Mouse (Mus musculus) cerebellum, postnatal 25 days (tissue): ENCODE results near the gene Ptprn2.
A peak's percentile ranks its signal among the peaks of the same experiment; 100 is the strongest.

Experiments
- DNase-seq, 2 experiments: peaks; one replicate each; pipeline ENCODE4 v3.0.0; 2021; ENCODE audit warnings: mixed read lengths in 2 of 2

Gene Ptprn2

DNA sequence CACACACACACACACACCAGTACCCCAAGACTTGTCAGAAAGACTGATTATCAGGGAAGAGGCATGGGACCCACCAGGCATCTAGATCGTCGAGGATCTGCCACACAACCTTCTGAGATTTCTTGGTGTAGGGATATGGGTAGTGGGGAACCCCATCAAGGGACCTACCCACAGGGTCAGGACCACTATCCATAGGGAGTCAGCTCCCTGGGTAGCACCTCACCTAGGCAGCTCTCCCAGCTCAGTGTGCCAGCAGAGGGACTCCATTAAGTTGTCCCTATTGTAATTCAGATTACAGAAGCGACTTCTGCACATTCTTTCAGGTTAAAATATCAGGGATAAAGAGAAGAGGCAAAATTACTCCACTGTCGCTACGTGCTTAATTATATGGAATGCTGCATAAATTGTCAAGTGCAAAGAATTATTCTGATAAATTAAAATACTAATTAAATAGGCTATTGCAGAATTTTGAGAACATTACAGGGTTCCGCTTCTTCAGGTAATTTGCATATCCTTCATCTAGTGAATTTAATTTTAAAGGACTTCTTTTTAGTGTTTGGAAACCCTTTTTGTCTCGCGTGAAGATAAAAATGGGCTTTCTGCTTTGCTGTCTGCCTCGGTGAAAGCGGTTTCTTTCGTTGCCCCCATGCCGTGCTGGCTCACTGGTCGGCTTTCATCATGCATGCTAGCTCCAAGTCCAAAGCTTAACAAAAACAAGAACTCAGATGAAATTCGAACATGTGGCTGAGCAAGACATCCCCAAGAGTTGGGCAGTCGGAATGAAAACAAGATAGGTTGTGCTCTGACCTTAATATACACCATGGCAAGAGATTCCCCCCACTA, 531.5 kb downstream of the Ptprn2 start:
- DNase-seq: no peak

DNA sequence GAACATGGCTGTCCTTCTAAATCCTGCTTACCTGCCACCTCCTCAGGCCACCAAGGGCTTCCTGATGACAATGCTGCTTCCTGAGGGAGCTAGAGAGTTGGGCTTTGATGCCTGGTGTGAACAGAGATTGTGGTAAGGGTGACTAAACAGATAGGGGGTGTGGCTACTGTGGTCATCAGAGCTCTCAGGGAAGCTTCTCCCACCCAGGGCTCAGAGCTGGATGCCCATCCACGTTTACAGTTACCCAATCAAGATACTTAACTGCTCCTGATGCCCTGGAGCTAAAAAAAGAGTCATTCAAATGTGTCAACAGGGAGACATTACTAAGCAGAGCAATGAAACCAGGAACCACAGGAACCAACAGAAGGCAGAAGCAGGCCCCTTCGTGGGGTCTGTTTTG, 532.4 kb downstream of the Ptprn2 start:
- DNase-seq: no peak

DNA sequence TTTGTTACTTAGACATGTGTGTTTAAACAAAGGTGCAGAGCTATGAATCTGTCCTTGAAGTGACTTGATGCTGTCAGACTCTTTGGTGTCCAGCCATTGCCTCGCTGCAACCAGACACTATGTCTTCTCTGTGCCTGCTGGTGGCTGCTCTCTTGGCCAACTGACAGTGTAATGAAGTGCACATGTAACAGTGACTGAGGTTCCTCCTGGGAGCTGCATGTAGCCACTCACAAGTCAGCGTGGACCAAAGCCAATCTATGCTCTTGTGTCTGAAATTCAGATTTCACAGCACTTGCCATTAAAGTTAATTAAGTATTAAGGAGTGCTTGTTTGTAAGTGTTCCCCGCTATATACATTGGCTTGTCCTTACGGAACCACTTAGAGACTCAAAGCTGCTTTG, 537.7 kb downstream of the Ptprn2 start:
- peak; percentile 28 to 44 for DNase-seq

DNA sequence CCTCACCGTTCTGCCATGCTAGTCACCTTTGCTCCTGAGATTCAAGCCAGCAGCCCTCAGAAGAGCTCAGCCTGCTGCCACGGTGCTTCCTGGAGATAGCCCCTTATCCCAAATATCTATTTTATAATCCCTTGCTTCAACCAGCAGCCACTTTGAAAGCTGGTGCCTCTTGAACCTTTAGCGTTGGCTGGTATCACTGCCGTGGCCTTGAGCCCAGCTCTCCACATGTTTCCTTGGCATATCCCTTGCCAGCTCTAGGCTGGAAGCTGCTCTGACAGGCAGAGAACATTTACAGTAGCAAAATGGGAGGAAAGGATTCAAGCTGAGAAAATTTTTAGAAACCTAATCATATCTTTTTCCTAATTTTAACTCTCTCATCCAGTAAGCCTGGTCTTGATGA, 539.4 kb downstream of the Ptprn2 start:
- DNase-seq: peak; percentile 78 to 83

DNA sequence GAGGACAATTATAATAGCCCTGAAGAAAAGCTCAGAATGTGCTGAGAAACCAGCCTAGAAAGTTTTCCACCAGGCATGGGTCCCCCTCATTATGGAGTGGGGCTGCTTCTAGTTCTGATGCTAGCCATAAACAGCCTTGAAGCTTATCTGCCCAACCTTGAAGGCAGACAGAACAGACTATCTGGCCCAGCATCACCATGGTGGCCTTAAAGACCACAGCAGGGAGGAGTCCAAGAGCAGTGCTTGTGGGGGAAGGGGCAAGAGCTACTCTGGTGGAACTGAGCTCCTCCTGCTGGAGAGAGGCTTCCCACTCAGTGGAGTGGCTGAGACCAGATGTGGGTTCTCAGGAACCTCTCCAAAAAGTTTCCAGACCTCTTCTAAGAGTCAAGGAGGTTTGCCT, 540.2 kb downstream of the Ptprn2 start:
- no peak for DNase-seq

DNA sequence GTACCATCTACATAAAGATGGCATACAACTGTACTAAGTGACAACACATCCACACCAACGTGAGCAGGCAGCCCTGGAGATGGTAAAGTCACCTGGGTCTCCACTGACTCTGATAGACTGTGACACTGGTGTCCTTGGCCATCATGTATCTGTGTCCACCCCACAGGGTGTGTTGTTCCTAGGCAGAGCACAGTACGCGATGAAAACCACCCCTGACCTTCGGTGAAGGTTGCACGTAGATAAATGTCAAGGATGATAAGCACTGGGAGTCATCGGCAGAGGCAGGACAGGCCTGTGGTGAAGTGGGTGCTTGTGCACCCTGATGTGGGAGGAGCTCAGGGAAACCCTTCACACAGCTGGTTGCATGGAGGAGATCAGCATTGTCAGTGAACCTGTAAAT, 541.8 kb downstream of the Ptprn2 start:
- DNase-seq: no peak

DNA sequence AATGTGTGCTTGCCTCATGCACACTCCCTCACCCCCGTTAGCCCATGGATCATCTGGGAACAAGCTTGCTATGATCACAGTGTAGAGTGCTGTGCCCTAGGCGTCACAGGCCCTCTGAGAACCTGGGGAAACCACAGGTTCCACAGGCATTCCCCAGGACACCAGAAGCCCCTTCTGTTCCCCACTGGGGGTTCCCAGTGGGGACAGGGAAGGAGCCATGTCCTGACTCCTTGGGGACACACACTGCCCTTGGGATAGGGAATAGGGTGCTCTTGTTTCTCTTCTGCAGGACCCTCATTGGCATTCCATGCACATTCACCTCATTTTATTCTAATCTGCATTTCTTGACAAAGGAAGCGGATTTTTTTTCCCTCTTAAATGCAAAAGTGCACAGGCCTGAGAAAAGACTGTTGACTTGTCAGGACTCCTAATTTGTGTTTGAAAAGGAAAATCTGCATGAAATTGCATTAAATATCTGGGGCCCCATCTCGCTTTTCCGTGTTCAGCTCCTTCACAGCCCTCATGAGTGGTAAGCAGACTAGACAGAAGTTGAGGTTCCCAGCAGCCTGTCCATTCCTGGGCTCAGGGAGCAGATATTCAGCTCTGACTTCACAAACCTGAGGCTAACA, 542.9 kb downstream of the Ptprn2 start:
- no peak for DNase-seq

DNA sequence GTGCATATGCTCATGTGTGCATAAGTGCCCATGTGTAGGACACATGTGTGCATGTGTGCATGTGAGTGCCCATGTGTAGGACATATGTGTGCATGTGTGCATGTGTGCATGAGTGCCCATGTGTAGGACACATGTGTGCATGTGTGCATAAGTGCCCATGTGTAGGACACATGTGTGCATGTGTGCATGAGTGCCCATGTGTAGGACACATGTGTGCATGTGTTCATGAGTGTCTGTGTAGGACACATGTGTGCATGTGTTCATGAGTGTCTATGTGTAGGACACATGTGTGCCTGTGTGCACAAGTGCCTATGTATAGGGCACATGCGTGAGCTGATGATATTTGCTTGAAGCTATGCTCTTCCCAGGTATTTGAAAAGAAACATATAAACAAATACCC, 547.7 kb downstream of the Ptprn2 start:
- DNase-seq: no peak

DNA sequence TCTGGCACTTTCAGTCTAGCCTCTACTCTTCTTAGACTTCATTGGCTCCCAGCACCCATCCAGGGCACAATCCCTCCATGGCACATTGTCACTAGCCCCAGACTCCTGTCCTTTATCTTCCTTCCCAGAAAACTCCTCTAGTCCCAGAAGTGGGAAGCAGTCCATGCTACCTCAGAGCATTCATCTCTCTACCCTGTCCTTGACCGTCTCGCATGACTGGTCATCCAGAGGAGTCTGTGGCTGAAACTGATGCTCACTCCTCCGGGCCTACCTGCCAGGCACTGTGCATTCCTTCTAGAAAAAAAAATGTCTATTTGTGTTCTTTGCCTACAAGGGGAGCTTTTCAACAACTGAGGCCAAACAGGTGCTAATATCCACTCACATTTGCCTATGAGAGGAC, 549.0 kb downstream of the Ptprn2 start:
- DNase-seq: no peak

DNA sequence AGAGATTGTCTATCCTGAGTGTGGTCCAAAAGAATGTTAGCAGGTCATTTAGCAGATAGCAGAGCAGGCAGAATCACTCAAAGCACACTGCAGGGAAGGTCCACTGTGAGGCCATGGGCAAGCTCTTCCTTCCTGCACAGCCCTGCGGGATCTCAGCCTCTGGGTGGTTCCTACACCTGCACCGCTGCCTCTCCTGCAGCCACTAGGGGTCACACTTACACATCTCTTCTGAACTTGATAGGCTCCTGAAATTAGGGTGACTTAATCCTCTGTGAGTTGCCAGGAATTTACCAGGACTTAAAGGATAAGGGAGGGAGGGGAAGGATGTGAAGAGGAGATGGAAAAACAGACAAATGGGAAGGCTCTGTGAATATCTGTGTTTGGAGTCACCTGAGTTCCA, 549.7 kb downstream of the Ptprn2 start:
- peak; percentile 61 to 75 for DNase-seq

DNA sequence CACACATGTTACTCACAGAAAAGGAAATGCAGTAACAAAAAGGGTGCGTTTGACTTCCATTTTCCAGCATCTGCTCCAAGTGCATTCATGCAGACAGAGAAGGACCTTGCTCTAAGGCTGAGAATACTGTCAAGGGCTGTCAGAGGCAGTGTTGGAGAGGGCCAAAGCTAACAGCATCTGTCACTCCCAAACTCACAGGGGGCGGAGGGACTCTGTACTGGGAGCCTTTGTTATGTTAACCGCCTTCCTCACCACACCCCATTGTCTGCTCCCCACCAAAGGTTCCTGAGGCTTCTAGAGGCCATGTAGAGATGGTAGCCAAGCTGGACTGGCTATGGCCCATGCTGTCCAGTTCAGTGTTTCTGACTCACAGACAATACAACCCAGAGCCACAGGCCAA, 553.9 kb downstream of the Ptprn2 start:
- DNase-seq: no peak

DNA sequence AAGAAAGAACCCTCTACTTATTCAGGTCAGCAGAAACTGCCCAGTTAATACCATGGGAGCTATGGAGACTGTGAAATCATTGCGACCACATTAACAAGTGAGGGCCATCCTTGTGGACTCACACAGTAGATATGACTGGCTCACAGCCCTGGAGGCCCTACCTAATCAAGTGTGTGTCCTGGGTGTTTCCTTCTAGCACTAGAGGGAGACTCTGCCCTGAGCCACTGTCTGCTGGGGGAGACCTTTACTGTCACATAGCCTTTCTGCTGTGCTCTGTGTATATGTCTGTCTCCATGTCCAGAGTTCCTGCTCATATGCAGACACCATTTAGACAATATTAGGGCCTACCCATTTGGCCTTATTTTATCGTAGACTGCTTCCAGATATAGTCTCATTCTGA, 555.9 kb downstream of the Ptprn2 start:
- no peak for DNase-seq

DNA sequence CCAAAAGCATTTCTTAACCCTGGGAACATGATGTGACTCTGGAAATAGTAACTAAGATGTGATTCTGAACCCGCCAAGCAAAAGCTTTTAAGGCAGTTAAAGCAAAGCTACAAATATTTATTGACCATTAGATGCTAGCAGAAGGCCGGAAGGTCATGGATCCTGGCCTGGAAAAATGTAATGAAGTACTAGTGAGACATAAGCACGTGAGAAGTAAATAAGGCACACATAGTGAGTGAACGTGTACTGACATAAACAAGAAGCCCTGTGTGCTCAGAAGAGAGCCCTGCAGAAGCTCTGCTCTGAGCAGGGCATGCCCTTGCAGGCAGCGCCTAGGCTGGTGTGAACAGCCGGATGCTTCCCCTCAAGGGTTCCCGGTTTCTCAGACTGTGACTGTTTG, 557.2 kb downstream of the Ptprn2 start:
- DNase-seq: no peak

DNA sequence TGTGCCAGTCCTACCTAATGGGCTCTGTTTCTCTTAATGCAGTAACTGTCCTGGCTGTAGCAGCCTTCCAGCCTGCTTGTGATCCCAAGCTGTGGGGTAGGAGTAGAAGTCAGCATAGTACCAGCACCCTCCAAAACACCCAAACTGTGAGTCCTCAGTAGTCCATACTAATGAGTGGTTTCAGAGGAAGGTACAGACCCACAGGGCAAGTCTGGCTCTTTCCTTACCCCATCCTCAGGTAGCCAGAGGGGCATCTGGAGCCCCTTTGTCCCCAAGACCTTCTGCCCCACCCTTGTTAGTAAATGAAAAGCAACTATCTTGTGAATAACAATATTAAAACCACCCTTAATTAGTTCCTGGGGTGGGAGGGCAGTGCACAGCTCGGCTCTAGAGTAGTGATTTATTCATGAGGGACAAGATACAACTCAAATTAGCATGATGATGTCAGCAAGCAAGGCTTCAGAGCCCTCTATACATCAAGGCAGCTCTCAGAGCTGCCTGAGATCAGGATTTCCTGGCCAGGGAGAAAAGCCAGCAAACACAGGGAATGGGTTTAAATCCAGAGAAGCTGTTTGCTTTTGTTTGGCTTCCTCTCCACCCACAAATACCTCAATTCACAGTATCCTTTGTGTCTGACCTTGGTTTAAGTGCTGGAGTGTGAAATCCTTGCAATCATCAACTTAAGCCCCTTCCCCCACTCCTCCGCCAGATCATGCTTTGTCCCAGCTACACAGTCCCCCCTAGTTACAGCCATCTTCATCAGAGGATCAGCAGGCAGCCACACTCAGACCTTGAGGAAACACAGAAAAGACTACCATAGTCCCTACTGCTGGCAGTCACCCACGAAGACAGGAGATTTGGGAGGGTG, 562.1 kb downstream of the Ptprn2 start:
- no peak for DNase-seq

DNA sequence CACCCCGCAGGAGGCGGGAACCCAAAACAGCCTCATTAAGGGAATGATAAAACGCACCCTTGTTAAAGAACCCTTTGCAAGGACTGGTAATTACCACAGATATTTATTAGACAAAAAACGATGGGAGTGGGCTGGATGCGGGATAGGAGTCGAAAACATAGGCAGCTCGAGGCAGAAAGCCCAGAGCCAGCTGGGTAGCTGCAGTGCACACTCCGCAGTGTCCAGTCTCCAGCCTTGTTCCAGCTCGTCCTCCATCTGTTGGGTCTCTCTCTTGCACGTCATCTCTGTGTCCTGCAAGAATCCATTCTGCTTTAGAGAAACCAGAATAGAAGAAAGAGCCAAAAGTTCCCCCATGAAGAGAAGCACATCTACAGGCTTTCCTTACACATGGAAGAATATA, 564.3 kb downstream of the Ptprn2 start:
- peak; percentile 28 to 45 for DNase-seq

DNA sequence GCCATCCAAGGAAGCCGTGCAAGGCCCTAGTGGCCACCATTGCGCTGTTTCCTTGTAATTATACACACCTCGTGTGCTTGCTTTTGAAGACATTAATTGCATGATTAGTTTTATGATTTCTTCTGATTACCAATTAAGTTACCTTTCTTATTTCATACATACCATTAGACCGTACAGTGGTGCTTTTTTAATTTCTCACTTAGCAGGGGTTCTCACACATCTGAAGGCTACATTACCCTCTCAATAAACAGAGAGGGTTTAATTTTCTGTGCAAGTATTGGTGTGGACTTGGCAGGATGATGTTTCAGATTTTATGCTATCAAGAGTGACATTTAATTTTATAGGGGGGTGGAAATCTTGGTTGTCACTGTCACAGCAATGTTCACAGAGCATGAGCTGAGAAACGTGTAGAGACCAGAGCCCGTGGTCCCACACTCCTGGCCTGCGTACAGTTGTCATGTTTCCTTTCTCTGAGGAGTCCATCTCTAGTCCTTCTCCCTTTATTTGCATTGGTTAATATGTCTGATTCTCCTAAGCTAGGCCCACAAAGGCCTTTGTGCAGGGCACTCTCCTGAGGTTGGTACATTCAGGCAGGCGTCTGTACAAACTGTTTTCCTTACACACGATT, 567.8 kb downstream of the Ptprn2 start:
- DNase-seq: no peak

DNA sequence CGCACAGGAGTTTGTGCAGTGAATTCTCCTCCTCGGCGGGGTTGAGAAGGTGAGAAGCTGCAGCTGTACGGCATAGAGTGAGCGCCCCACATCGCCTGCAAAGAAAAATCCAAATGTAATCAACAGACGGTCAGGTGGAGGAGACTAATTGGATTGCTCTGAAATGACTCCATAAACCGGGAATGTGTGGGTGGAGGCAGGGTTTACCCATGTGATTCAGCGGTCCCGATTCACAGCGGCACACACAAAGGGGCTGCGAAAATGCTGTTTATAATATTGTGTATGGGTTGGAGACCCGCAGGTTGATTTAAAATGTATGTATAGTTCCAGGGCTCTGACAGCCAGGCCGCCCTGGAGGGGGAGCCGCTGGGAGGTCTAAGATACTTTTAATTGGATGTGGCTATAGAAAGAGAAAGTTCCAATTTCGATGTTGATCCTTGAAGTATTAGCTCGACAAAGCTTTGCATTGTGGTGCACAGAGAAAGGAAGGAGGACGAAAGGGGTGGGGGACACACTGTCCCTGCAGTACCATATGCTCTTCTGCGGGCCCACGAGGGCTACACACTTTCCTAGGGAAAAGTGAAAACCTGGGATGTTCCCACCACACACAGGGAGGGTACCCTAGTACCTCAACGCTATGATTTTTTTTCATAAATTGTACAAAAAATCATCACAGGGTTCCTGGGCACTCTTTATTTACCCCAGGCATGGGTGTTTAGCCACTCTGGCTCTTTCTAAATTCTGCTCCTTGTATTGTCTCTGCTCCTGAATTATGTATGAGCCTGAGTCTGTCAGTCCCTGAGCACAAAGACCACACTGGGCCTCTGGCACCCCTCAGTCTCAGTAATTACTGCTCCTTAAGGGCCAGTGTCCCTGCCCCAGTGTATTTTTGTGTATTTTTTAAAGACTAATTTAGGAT, 568.6 kb downstream of the Ptprn2 start:
- DNase-seq: peak in 1 of 2 experiments; percentile 18

DNA sequence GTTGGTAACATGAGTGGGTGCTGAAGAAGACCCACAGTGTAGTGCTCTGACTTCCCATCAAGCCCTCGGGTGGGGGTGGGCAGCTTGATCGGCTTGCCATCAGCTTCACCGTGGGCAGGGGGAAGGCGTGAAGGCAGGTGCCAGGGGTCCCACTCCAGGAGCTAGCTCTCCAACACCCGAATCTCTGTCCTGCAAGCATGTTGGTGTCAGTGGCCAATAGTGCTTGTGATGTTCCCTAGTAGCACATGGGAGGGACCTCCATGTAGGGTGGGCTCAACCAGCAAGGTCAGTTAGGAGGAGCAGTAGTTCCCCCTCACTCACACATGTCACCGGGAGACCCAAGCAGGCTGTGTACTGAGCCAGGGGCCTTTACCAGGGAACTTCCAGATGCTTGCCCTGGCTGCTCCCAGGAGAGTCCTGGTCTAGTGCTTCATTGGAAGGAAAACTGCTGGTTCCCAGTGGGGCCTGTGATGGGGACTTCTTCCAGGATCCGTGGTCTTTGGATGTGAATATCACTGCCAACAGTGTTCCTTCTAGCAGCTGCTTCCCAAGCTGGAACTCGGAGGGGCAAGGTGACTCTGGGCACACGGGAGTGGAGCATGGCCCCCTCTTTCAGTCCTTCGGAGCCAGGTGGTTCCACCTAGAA, 569.5 kb downstream of the Ptprn2 start:
- DNase-seq: no peak

DNA sequence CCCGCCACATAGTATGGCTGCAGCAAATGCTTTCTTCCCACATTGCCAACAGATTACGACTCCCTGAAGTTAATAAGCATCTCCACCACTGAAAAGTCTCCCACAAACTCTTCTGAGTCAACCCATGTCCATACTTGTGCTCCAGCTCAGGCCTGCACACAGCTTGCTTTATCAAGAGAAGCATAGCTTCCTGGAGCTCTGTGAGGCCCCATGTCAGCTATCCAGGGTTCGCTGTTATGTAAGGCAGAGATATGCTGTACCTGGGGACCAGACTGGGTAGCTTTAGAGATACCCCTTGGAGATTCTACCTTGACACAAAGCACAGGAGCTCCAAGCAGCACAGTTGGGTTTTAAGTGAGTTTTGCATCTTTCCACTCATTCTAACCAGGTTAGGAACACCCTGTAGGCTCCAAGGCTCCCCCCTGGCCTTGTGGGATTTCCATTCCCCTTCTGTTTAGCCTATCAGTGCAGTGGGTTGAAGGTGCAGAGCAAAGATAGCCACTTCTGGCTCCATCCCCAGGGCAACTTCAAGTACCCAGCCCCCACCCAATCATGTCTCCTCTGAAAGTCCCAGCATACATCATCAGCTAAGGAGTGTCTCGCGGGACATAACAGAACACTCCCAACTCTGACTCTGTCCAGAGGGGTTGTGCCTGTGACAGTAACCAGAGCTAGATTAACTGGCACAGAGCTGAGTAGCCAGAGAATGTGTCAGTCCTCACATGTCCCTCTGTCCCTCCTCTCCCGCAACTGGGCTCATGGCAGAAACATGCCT, 572.9 kb downstream of the Ptprn2 start:
- peak in 1 of 2 experiments; percentile 2 for DNase-seq

DNA sequence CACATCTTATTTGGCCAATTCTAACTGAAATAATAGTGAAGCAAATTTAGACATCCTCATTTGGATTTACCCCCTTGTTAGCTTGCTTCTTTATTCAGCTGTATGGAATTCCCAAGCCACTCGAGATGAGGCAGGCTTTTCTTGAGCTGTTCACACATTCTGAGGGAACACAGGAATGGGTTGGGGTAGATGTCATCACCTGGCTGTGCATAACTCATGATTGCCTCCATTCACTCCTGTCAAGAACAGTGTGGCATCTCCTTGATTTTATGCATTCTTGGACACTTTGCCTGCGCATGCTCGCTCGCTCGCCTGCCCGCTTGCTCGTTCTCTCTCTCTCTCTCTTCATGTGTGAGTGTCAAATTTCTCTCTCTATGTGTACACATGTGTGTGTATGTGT, 573.5 kb downstream of the Ptprn2 start:
- no peak for DNase-seq

DNA sequence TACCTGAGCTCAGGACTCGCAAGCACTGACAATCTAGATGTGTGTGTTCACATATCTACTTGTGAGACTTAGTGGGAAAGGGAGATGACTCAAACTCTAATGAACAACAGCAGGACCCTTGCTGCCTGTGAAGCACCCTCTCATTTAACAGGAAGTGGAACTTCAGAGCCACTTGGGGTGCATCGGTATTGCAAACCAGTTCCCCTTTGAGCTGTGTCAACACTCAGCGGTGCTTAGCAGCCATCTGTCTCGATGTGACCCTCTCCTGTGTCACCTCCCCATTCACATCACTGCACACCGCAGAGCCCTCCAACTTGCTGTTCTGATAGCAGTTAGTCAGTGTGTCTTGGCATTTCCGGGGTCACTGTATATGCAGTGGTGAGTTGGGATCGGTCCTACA, 592.1 kb downstream of the Ptprn2 start:
- no peak for DNase-seq
